8 mouse cellular contexts compared by ENCODE assay signal in the genomic region with DNA sequence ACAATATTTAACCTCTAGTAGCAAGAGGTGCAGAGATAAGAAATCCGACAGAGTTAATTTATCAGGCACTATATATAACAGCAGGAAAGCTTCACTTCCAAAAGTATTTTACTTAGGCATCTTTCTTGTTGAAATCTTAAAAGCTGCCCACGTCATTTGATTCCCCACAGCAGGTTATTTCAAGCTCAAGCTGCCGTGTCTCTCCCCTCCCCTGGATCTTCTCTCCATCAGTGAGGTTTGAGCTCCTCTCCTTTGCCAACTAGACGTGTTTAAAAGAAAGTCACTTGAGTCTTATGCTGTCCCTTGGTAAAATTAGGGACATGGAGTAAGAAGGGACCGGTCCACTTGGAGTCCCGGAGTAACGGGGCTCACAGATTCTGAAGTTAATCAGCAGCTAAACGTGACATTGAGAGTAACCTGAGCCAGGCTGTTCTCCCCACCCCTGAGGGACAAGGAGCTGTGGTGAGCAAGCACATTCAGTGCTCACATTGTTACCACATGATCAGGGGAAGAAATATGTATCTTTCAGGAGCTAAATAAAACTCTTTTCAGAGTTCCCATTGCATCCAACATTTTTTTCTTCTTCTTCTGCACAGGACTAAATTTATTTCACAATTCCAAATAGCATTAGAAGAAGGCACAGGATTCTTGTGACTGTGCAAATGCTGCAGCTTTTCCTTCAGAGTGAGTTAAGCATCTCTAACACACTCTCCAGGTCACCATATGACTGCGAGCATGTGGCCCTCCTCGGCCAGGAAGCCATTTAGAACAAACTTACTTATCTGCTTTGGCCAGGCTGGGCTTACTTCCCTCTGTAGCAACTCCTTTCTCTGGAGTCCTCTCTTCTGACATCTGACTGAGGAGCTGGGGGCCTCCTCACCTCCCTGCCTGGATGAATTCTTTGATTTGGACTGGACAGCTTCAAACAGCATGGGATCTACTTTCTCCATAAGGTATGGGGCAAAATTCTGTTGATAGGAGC. TPM values are rescaled to one million over a fixed set of nuclear protein-coding genes. Genes with fewer than 3 reads are reported as not detected.
DNase-seq lines count a peak whose midpoint lies in the region.

TSS of gene Pde4d (plus strand) at position 833 of the 982 bp plus-strand sequence.

- no peak for DNase-seq in urinary bladder, adult 2 months (ENCODE audit: low spot score)
- DNase-seq in urinary bladder, postnatal 25 days (ENCODE audit: low spot score) = no peak
- peak; percentile 9 to 21 for DNase-seq in frontal cortex, postnatal 10 days (ENCODE audit: low spot score in 2 of 2)
- DNase-seq in heart, postnatal 4 days = no peak
- no peak for DNase-seq in layer of hippocampus, postnatal 36 days
- peak; percentile 15 for DNase-seq in lung, postnatal 36 days
- DNase-seq in B cell, adult 2 months = no peak
- DNase-seq in Muller cell, postnatal 12 days (ENCODE audit: inconsistent ontology term) = no peak

RNA-seq across cellular contexts. Expression of gene Pde4d, which starts in this region (rescaled TPM):
- polyA plus RNA-seq in urinary bladder, adult 2 months (2012; rRNA removed) = 21.4 and 26.4 TPM in 2 replicates
- total RNA-seq in heart, postnatal 4 days (2021) = 10 to 100 TPM; 57.1 to 61.1 TPM
- total RNA-seq in layer of hippocampus, postnatal 36 days (2021) = 10 to 100 TPM; 69.7 to 69.8 TPM

Comparison
In these comparisons a context has a peak if more than half of its experiments do, and no peak if none do; other contexts are left out.
1. DNase-seq: peak in frontal cortex, postnatal 10 days (2 of 2) and lung, postnatal 36 days (single experiment); none in urinary bladder, adult 2 months (single experiment), urinary bladder, postnatal 25 days (single experiment), heart, postnatal 4 days (single experiment), layer of hippocampus, postnatal 36 days (0 of 2), B cell, adult 2 months (0 of 2) and Muller cell, postnatal 12 days (single experiment).